Mouse (Mus musculus) ovary, postnatal 14 days (tissue): ENCODE measurements around the gene Bcl2a1a.
"Not testable (repeated sequence)": the region's sequence is repeated elsewhere in the genome, so short reads cannot be mapped to it uniquely, and the experiment has no call there.

Source experiments
- DNase-seq: peaks from one replicate; pipeline ENCODE4 v3.0.0; 2022; ENCODE audit warnings: low spot score

The Bcl2a1a gene

GRCm38 (mm10) chr9:88956670-88957153 is at the start of gene Bcl2a1a:
TSS of gene Bcl2a1a (plus strand) at chr9:88956900.
- DNase-seq = not testable (repeated sequence)

DNA sequence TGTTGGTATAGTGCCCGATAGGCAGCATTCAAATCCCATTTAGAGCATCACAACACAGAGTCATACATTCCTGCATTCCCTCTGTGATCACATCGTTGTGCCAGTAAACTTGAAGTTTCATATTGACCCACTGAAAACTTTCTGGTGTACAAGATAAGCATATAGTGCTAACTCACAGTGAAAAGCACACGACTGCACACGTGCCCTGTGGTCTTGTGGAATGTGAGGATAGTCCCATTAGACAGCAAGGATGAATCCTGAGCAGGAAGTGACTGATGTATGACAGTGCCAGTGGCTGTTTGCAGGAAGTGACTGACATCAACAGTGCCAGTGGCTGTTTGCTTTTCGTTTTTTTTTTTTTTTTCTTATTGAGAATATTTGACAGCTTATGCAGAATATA is 40.1 kb upstream of the Bcl2a1a start:
- DNase-seq = not testable (repeated sequence)

- not testable (repeated sequence) for DNase-seq
These were observed 18.4 kb upstream of the Bcl2a1a start for GRCm38 (mm10) chr9:88938312-88938711.

DNA sequence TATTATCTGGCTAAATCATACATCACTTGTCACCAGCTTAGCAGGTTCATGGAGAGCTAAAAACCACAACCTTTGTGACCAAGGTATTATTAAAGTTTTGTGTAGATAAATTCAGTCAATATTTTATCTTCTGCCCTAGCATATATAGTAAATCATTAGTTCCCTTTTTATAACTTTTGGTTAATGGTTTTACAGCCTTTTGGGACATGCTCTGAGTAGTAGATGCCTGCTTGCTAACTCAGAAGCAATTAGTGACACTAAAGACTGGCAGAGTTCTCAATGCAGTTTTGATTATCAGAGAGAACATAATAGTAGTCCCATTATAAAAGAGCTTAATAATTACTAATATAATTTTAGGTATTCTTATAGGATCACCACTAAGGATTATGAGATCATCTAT is 5.2 kb upstream of the Bcl2a1a start:
- DNase-seq = not testable (repeated sequence)

DNA sequence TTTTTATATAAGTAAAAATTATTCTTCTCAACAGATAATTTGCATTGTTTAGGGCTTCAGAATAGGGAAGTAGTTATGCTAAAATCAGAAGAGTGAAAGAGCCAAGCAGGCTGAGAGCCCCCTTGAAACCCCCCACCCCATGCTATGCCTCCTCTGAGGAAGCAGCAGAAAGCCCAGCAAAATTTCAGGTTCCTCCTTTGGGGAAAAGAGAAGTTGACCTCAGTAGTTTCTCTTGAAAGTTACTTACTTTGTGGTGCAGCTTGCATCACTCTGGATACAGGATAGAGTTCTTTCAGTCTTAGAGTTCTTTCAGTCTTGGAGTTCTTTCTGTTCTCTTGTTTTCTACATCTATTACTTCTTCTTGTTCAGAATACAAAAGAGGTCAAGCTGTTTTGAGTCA is 3.5 kb upstream of the Bcl2a1a start:
- not testable (repeated sequence) for DNase-seq

- DNase-seq = not testable (repeated sequence)
These were observed 1.5 kb upstream of the Bcl2a1a start for GRCm38 (mm10) chr9:88955224-88955623.

DNA sequence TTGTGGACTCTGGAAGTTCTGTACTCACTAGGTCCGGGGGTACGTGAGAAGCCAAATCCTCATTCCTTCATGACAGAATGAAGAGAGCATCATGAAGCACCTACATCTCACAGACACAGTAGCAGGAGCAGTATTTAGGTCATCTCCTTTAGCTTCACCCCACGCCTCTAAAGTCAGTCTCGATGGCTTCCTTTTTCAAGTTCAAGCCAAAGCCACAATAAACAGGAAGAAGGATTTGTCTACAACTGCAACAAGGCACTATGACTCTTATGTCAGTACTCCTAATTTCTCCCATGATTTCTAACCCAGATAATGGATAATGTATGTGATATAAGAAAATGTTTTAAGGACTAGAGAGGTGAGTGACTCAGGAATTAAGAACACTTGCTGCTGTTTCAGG is 665 bp upstream of the Bcl2a1a start:
- DNase-seq = not testable (repeated sequence)

DNA sequence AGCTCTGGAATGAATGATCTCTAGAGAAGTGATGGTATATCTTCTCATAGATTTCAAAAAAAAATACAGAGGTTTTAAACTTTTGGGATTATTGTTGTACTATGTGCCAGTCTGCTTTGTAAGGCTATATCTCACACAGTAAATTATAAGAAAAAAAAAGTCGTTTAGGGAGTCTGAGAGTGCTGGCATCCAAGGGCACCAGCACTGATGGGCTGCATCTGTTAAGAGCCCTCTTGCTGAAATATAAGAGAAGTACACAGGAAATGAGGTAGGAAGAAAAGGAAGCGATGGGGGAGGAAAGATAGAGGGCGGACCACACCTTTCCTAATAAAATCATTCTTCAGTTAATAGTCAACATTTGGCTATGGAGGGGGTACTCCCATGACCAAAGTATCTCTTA is 2.2 kb downstream of the Bcl2a1a start:
- DNase-seq = no peak

GRCm38 (mm10) chr9:88959981-88960380 is 3.3 kb downstream of the Bcl2a1a start:
- not testable (repeated sequence) for DNase-seq

- not testable (repeated sequence) for DNase-seq
These were observed 9.8 kb downstream of the Bcl2a1a start for GRCm38 (mm10) chr9:88966462-88966861.

DNA sequence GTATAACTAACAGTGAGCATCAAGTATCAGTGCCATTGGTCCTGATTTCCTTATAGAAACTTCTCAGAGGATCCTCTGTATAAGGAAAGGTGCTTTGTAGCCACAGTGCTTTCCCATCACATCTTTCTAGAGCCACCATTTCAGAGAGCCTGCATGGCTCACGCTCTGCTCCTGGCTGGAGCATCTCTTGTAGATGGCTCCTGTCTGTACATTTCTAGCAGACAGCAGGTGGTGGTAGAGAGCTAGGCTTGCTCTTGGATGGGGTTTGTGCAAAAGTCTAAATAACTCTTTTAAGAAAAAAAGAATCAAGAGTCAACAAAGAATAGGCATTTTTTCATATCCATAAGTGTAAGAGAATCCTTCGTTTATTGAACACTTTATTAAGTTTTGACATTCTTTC is 12.8 kb downstream of the Bcl2a1a start:
- DNase-seq = not testable (repeated sequence)

- DNase-seq = not testable (repeated sequence)
These were observed 20.2 kb downstream of the Bcl2a1a start for GRCm38 (mm10) chr9:88976875-88977274.

DNA sequence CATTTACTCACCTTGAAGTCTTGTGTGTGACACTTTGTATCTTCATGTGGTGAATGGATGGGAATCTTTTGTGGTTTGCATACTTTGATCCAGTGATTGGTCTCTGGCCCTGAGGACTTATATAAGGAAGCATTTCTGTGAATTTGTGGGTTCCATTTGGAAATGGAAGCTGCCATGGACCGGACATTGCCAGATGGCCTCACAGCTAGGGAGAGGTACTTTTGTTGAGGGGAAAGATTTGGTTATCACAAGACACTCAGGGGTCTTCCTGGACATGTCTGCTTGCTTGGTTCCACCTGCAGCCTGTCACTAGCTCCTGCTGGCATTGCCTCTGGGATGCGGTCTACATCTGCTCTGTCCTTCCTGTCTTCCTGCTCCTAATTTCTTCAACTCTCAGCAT is 23.1 kb downstream of the Bcl2a1a start:
- not testable (repeated sequence) for DNase-seq

GRCm38 (mm10) chr9:89001541-89001940 is 44.8 kb downstream of the Bcl2a1a start:
- DNase-seq = peak; percentile 10
